Mouse (Mus musculus) MEL (cell line): ENCODE measurements around the gene Hnrnpl. TPM values are rescaled to one million over a fixed set of nuclear protein-coding genes. Genes with fewer than 3 reads are reported as not detected.

Source experiments
- DNase-seq: peaks from one replicate; pipeline ENCODE4 v3.0.0; 2011; ENCODE audit warnings: low read depth, low spot score
- H3K27ac ChIP-seq: 2 replicates; pipeline ENCODE4 v1.5.1; 2012; ENCODE audit warnings: low read depth, mild to moderate bottlenecking, control low read depth, low read length, moderate library complexity; ENCODE audit not compliant: control insufficient read depth
- H3K27me3 ChIP-seq, 2 experiments: fragments of 150-350 bp in 1 of 2; sonication (generic) in 1 of 2; 2 replicates each; pipeline ENCODE4 v1.6.1; 2012; ENCODE audit warnings: low read length in 2 of 2, mild to moderate bottlenecking in 2 of 2, improper control_type of control experiment in 1 of 2, moderate library complexity in 1 of 2; ENCODE audit not compliant: insufficient read depth in 2 of 2, control insufficient read depth in 1 of 2
- H3K36me3 ChIP-seq, 2 experiments: 2 replicates each; pipeline ENCODE4 v1.6.1; 2012 to 2014; ENCODE audit warnings: low read length in 2 of 2, improper control_type of control experiment in 1 of 2, inconsistent platforms in 1 of 2, mild to moderate bottlenecking in 1 of 2; ENCODE audit not compliant: insufficient read depth in 2 of 2, control insufficient read depth in 1 of 2
- H3K4me1 ChIP-seq, 2 experiments: fragments of 150-350 bp in 1 of 2; sonication (generic) in 1 of 2; 2 replicates each; pipeline ENCODE4 v1.6.1; 2012; ENCODE audit warnings: low read length in 2 of 2, improper control_type of control experiment in 1 of 2, mild to moderate bottlenecking in 1 of 2; ENCODE audit not compliant: insufficient read depth in 2 of 2, control insufficient read depth in 1 of 2
- H3K4me3 ChIP-seq, 2 experiments: fragments of 150-350 bp in 1 of 2; sonication (generic) in 1 of 2; 2 replicates each; pipeline ENCODE4 v1.5.1; 2012; ENCODE audit warnings: low read depth in 2 of 2, low read length in 2 of 2, mild to moderate bottlenecking in 2 of 2, moderate library complexity in 2 of 2, control low read depth in 1 of 2, improper control_type of control experiment in 1 of 2; ENCODE audit not compliant: control insufficient read depth in 1 of 2, insufficient read depth in 1 of 2
- H3K79me2 ChIP-seq: 2 replicates; pipeline ENCODE4 v1.6.1; 2012; ENCODE audit warnings: mild to moderate bottlenecking, low read length, moderate library complexity; ENCODE audit not compliant: control insufficient read depth, poor library complexity, insufficient read depth
- H3K9ac ChIP-seq: 2 replicates; pipeline ENCODE4 v1.6.1; 2012; ENCODE audit warnings: low read depth, mild to moderate bottlenecking, control low read depth, low read length, moderate library complexity; ENCODE audit not compliant: control insufficient read depth, poor library complexity, severe bottlenecking
- H3K9me3 ChIP-seq: fragments of 150-350 bp; sonication (generic); replicated peaks from 2 replicates; pipeline ENCODE4 v1.6.1; 2012; ENCODE audit warnings: mild to moderate bottlenecking, low read length, improper control_type of control experiment, moderate library complexity; ENCODE audit not compliant: insufficient read depth
- CHD1 ChIP-seq: IDR thresholded peaks from 2 replicates; pipeline ENCODE4 v1.6.1; 2012; ENCODE audit warnings: low read depth, mild to moderate bottlenecking, inconsistent platforms, low read length, improper control_type of control experiment
- E2F4 ChIP-seq: IDR thresholded peaks from 2 replicates; pipeline ENCODE4 v1.6.1; 2011; ENCODE audit warnings: low read depth, low read length, improper control_type of control experiment, borderline replicate concordance
- ELF1 ChIP-seq: IDR thresholded peaks from 2 replicates; pipeline ENCODE4 v1.6.1; 2014; ENCODE audit warnings: low read depth, mild to moderate bottlenecking, inconsistent platforms, low read length, improper control_type of control experiment, moderate library complexity
- GABPA ChIP-seq: IDR thresholded peaks from 2 replicates; pipeline ENCODE4 v1.6.1; 2012; ENCODE audit warnings: low read depth, mild to moderate bottlenecking, inconsistent platforms, low read length, improper control_type of control experiment, moderate library complexity
- GATA1 ChIP-seq: IDR thresholded peaks from 2 replicates; pipeline ENCODE4 v1.6.1; 2011; ENCODE audit warnings: low read depth, low read length, improper control_type of control experiment
- MAX ChIP-seq: IDR thresholded peaks from 2 replicates; pipeline ENCODE4 v1.6.1; 2011; ENCODE audit warnings: low read length, improper control_type of control experiment
- MEF2A ChIP-seq: IDR thresholded peaks from 2 replicates; pipeline ENCODE4 v1.6.1; 2014; ENCODE audit warnings: low read depth, mild to moderate bottlenecking, inconsistent platforms, low read length, improper control_type of control experiment; ENCODE audit not compliant: poor library complexity, insufficient replicate concordance, severe bottlenecking; ENCODE audit errors: extremely low read depth
- MXI1 ChIP-seq: IDR thresholded peaks from 2 replicates; pipeline ENCODE4 v1.6.1; 2011; ENCODE audit warnings: mild to moderate bottlenecking, low read depth, low read length, improper control_type of control experiment
- MYC ChIP-seq: IDR thresholded peaks from 2 replicates; pipeline ENCODE4 v1.6.1; 2011; ENCODE audit warnings: low read depth, mild to moderate bottlenecking, low read length, improper control_type of control experiment, moderate library complexity
- NELFE ChIP-seq: IDR thresholded peaks from 2 replicates; pipeline ENCODE4 v1.6.1; 2011; ENCODE audit warnings: low read depth, low read length, improper control_type of control experiment
- POLR2A ChIP-seq, 2 experiments: IDR thresholded peaks; 2 replicates each; pipeline ENCODE4 v1.6.1; 2011 to 2012; ENCODE audit warnings: low read length in 2 of 2, mild to moderate bottlenecking in 2 of 2, control low read depth in 1 of 2, improper control_type of control experiment in 1 of 2, low read depth in 1 of 2, moderate library complexity in 1 of 2; ENCODE audit not compliant: control insufficient read depth in 1 of 2, insufficient read depth in 1 of 2, poor library complexity in 1 of 2
- POLR2AphosphoS5 ChIP-seq: IDR thresholded peaks from 2 replicates; pipeline ENCODE4 v1.6.1; 2012; ENCODE audit warnings: low read depth, borderline replicate concordance, mild to moderate bottlenecking, inconsistent platforms, low read length, moderate library complexity, mixed read lengths
- RAD21 ChIP-seq: IDR thresholded peaks from 2 replicates; pipeline ENCODE4 v1.6.1; 2011; ENCODE audit warnings: mild to moderate bottlenecking, low read depth, low read length, improper control_type of control experiment
- RCOR1 ChIP-seq: IDR thresholded peaks from 2 replicates; pipeline ENCODE4 v1.6.1; 2012; ENCODE audit warnings: low read depth, mild to moderate bottlenecking, inconsistent platforms, low read length, improper control_type of control experiment
- SMC3 ChIP-seq: IDR thresholded peaks from 2 replicates; pipeline ENCODE4 v1.6.1; 2011; ENCODE audit warnings: low read depth, low read length, improper control_type of control experiment
- TBP ChIP-seq: IDR thresholded peaks from 2 replicates; pipeline ENCODE4 v1.8.0; 2011; ENCODE audit warnings: low read depth, low read length, improper control_type of control experiment
- TCF12 ChIP-seq: IDR thresholded peaks from 2 replicates; pipeline ENCODE4 v1.6.1; 2014; ENCODE audit warnings: low read depth, mild to moderate bottlenecking, inconsistent platforms, low read length, improper control_type of control experiment, moderate library complexity
- UBTF ChIP-seq: IDR thresholded peaks from 2 replicates; pipeline ENCODE4 v1.6.1; 2012; ENCODE audit warnings: low read depth, mild to moderate bottlenecking, inconsistent platforms, low read length, improper control_type of control experiment, moderate library complexity, borderline replicate concordance; ENCODE audit not compliant: insufficient read depth
- USF2 ChIP-seq, 2 experiments: IDR thresholded peaks; 2 replicates each; pipeline ENCODE4 v1.6.1; 2011 to 2012; ENCODE audit warnings: improper control_type of control experiment in 2 of 2, low read length in 2 of 2, borderline replicate concordance in 1 of 2, inconsistent platforms in 1 of 2, low read depth in 1 of 2, mild to moderate bottlenecking in 1 of 2; ENCODE audit not compliant: insufficient read depth in 1 of 2
- ZC3H11A ChIP-seq: IDR thresholded peaks from 2 replicates; pipeline ENCODE4 v1.6.1; 2012; ENCODE audit warnings: low read depth, mild to moderate bottlenecking, inconsistent platforms, low read length, improper control_type of control experiment
- ZKSCAN1 ChIP-seq: IDR thresholded peaks from 2 replicates; pipeline ENCODE4 v1.6.1; 2012; ENCODE audit warnings: low read depth, mild to moderate bottlenecking, inconsistent platforms, low read length, improper control_type of control experiment, moderate library complexity
- ZMIZ1 ChIP-seq: IDR thresholded peaks from 2 replicates; pipeline ENCODE4 v1.6.1; 2012; ENCODE audit warnings: low read depth, mild to moderate bottlenecking, inconsistent platforms, low read length, improper control_type of control experiment, moderate library complexity
- polyA plus RNA-seq, 2 experiments: library from polyadenylated mRNA; stranded (reverse) in 1 of 2; unstranded in 1 of 2; fragments of >175 nt in 1 of 2; fragments of >200 nt in 1 of 2; gene quantifications; 2 replicates each; pipeline versions ENCODE4 v1.2.1 to v1.2.4; 2012; ENCODE audit warnings: low replicate concordance in 2 of 2, low read depth in 1 of 2; ENCODE audit not compliant: insufficient read length in 2 of 2, insufficient read depth in 1 of 2, missing spikeins in 1 of 2
- total RNA-seq: library from RNA; depleted of rRNA; stranded (reverse); fragments of 300-350 nt; gene quantifications from 2 replicates; pipeline ENCODE4 v1.2.3, GENCODE M21; 2012

Hnrnpl gene
- total and polyA plus RNA-seq, 3 experiments: 246 to 1,095 (median 684) TPM

- Histone ChIP-seq H3K9ac (no peak overlapping the region), H3K79me2 (peaks cover 61% of the 10 kb centered on the region), H3K36me3 (peaks cover 45 to 81% of the 10 kb centered on the region in 2 experiments), H3K27ac (0 out of 2 replicates have a peak overlapping the region, but pooled peaks have one; percentile 5), H3K27me3 (no peaks in the 10 kb centered on the region), H3K4me1 (peaks cover 23 to 74% of the 10 kb centered on the region in 2 experiments), H3K4me3 (no peak overlapping the region), H3K9me3 (no peaks in the 10 kb centered on the region)
- TF ChIP-seq SMC3 (no peak), GABPA (no peak), E2F4 (no peak), CHD1 (peak; percentile 75; the same call in 1 of the 2 replicates), ZMIZ1 (0 out of 2 replicates have a peak, but pooled peaks have one; percentile 36)
- no peak for DNase-seq
Observed at GRCm38 (mm10) chr7:28815230-28815629, 6.9 kb downstream of the Hnrnpl start.

- TF ChIP-seq MAX: no peak
- no peak for TF ChIP-seq E2F4
- TF ChIP-seq CHD1: no peak
- no peak for TF ChIP-seq UBTF
- no peak for TF ChIP-seq RCOR1
- no peak for TF ChIP-seq NELFE
- TF ChIP-seq MEF2A: no peak
- no peak for TF ChIP-seq TCF12
- TF ChIP-seq USF2 (IDR thresholded peaks at IDR 0.05; ENCODE audit: borderline replicate concordance in 1 of 2, insufficient read depth in 1 of 2, low read depth in 1 of 2, low read length in 2 of 2): no peak
- TF ChIP-seq ELF1: no peak
- no peak for TF ChIP-seq TBP
- TF ChIP-seq, all 39 proteins: peak for 0
- Histone ChIP-seq H3K9ac (no peak overlapping the region), H3K36me3 (peaks cover 49 to 91% of the 10 kb centered on the region in 2 experiments), H3K4me3 (no peak overlapping the region), H3K27me3 (no peaks in the 10 kb centered on the region), H3K4me1 (peaks cover 23 to 84% of the 10 kb centered on the region in 2 experiments), H3K9me3 (no peaks in the 10 kb centered on the region), H3K27ac (no peak overlapping the region; the same call in 1 of the 2 replicates), H3K79me2 (peaks cover 58% of the 10 kb centered on the region)
- no peak for DNase-seq
Observed at GRCm38 (mm10) chr7:28816201-28816600, 7.9 kb downstream of the Hnrnpl start.

DNA sequence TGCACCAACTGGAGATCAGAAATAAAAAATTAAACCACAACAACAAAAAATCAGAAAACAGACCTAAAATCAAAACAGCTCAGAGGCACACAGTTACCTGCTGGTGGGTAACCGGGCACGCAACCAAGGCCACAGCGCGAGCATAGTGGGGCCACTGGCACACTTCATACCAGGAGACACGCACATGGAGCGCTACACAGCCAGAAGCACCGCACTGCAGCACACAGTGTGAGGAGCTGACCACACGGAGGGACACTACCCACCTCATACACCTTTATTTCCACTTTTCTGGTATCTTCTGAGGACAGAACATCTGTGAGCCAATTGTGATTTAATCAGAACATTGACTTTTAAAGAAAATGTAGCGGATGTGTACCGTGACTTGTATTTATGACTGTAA lies 8.6 kb downstream of the Hnrnpl start:
- peaks cover 51 to 97% of the 10 kb centered on the region in 2 experiments for H3K36me3 ChIP-seq
- no peaks in the 10 kb centered on the region for H3K9me3 ChIP-seq
- 0 out of 2 replicates have a peak, but pooled peaks have one; percentile 69 for TF ChIP-seq POLR2AphosphoS5
- no peak for TF ChIP-seq ZC3H11A
- TF ChIP-seq ZKSCAN1: 0 out of 2 replicates have a peak, but pooled peaks have one; percentile 48
- 0 out of 4 replicates have a peak, but pooled peaks have one; percentile 13 to 16 for TF ChIP-seq POLR2A (IDR thresholded peaks at IDR 0.05; ENCODE audit: control insufficient read depth in 1 of 2, insufficient read depth in 1 of 2, low read depth in 1 of 2, low read length in 2 of 2, poor library complexity in 1 of 2)
- 0 out of 2 replicates have a peak, but pooled peaks have one; percentile 10 for TF ChIP-seq RCOR1
- TF ChIP-seq MYC: no peak
- no peak for TF ChIP-seq MEF2A
- no peak for TF ChIP-seq RAD21
- TF ChIP-seq MXI1: no peak
- no peak for TF ChIP-seq GATA1
- no peak for TF ChIP-seq CHD1
- peaks cover 23 to 89% of the 10 kb centered on the region in 2 experiments for H3K4me1 ChIP-seq
- H3K27me3 ChIP-seq: no peaks in the 10 kb centered on the region
- no peak overlapping the region for H3K4me3 ChIP-seq
- no peak overlapping the region for H3K9ac ChIP-seq
- H3K27ac ChIP-seq: peak overlapping the region; percentile 4; the same call in 1 of the 2 replicates
- H3K79me2 ChIP-seq: peaks cover 52% of the 10 kb centered on the region
- no peak for DNase-seq
